ENCODE assay signal across 11 mouse cellular contexts in the genomic region with DNA sequence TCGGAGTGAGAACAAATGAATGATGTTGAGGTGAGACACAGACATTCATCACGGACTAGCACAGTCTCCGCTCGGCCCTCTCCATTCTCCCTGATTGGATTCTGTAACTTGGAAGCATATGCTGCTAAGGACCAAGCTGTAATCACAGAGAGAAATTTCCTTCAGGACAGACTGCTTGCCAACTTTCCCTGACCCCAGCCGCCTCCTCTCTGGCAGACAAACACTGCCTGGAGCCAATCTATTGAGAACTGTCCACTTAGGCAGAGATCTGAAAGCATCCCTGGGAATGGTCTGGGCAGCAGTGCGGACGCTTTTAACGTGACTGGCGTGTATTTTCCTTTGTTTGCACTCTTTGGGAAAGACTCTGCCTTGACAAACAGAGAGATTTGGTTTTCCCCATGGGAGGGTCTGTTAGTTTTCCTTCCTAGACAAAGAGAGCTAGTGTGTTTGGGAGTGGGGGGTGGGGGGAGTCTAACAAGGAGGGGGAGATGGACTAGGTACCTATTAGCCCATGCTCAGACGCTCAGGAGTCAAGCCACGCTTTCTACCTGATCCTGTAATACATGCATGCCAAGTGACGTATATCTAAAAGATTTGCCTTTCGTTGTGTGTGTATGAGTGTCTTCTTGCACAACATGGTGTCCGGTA. TPM values are rescaled to one million over a fixed set of nuclear protein-coding genes. Genes with fewer than 3 reads are reported as not detected.
DNase-seq lines count a peak whose midpoint lies in the region; ATAC-seq and TF ChIP-seq lines count a peak whose summit lies in the region.
"Had no signal": no experiment of that assay in that cellular context is flagged by ENCODE, and none has a peak within 500 bp of the region (broad histone marks: within the 10 kb centered on the region; RNA-seq: fewer than 3 reads in every experiment).

No protein-coding gene starts in this region.

- no peaks in the 10 kb centered on the region for H3K36me3 ChIP-seq in forebrain, embryonic 11.5 days (ENCODE audit: control insufficient read depth, insufficient read depth, low read length)
- H3K36me3 ChIP-seq in intestine, embryonic 15.5 days: no peaks in the 10 kb centered on the region
- H3K36me3 ChIP-seq in neural tube, embryonic 13.5 days: no peaks in the 10 kb centered on the region
- H3K36me3 ChIP-seq: limb, embryonic 15.5 days had no signal

- no peaks in the 10 kb centered on the region for H3K27me3 ChIP-seq in forebrain, embryonic 11.5 days (ENCODE audit: control insufficient read depth, insufficient read depth, low read length)
- no peaks in the 10 kb centered on the region for H3K27me3 ChIP-seq in intestine, embryonic 15.5 days (replicated peaks)
- no peaks in the 10 kb centered on the region for H3K27me3 ChIP-seq in neural tube, embryonic 13.5 days

- no peak for TF ChIP-seq CTCF in left cerebral cortex, adult 2 months (IDR thresholded peaks at IDR 0.05)

- H3K9me3 ChIP-seq in forebrain, embryonic 11.5 days (ENCODE audit: control insufficient read depth, low read length): no peaks in the 10 kb centered on the region
- no peaks in the 10 kb centered on the region for H3K9me3 ChIP-seq in intestine, embryonic 15.5 days
- no peaks in the 10 kb centered on the region for H3K9me3 ChIP-seq in neural tube, embryonic 13.5 days
- H3K9me3 ChIP-seq: limb, embryonic 15.5 days had no signal

- intact Hi-C loops in left cerebral cortex, postnatal 4 days (cut with DNase I): no loop called here
- intact Hi-C loops in left cerebral cortex, adult 2 months (cut with DNase I): no loop called here

- no peak overlapping the region for H3K27ac ChIP-seq in left cerebral cortex, adult 2 months
- no peak overlapping the region for H3K27ac ChIP-seq in forebrain, embryonic 11.5 days (ENCODE audit: low read depth, low read length)
- no peak overlapping the region for H3K27ac ChIP-seq in intestine, embryonic 15.5 days
- peak overlapping the region; percentile 80 for H3K27ac ChIP-seq in neural tube, embryonic 13.5 days (replicated peaks)
- H3K27ac ChIP-seq: limb, embryonic 15.5 days had no signal

- no peak overlapping the region for H3K4me3 ChIP-seq in left cerebral cortex, adult 2 months
- H3K4me3 ChIP-seq in forebrain, embryonic 11.5 days (ENCODE audit: low read depth, low read length): no peak overlapping the region
- no peak overlapping the region for H3K4me3 ChIP-seq in intestine, embryonic 15.5 days (replicated peaks)
- H3K4me3 ChIP-seq in neural tube, embryonic 13.5 days: no peak overlapping the region
- H3K4me3 ChIP-seq: limb, embryonic 15.5 days had no signal

- ATAC-seq in forebrain, embryonic 11.5 days (replicated peaks; ENCODE audit: low FRiP score): peak; percentile 39; the same call in 1 of the 2 replicates
- peak; percentile 39; the same call in 1 of the 2 replicates for ATAC-seq in intestine, embryonic 15.5 days
- ATAC-seq in neural tube, embryonic 13.5 days (ENCODE audit: low read depth): peak; percentile 71
- ATAC-seq: Patski had no signal

- DNase-seq in left cerebral cortex, postnatal 4 days: peak; percentile 57
- DNase-seq in left cerebral cortex, adult 2 months (ENCODE audit: extremely low spot score in 1 of 2, low spot score in 2 of 2): no peak
- DNase-seq in forebrain, embryonic 11.5 days (ENCODE audit: low spot score): no peak
- no peak for DNase-seq in frontal cortex, adult 2 months (ENCODE audit: extremely low spot score in 1 of 2, low spot score in 1 of 2)
- DNase-seq in right cerebral cortex, adult 2 months (ENCODE audit: low spot score in 2 of 2): no peak
- no peak for DNase-seq in adrenal gland, postnatal 25 days
- DNase-seq: cerebellum, adult 11-12 months had no signal

- H3K9ac ChIP-seq in forebrain, embryonic 11.5 days (ENCODE audit: low read length): no peak overlapping the region
- H3K9ac ChIP-seq in intestine, embryonic 15.5 days: no peak overlapping the region
- peak overlapping the region; percentile 4; the same call in 1 of the 2 replicates for H3K9ac ChIP-seq in neural tube, embryonic 13.5 days
- H3K9ac ChIP-seq: limb, embryonic 15.5 days had no signal

- 48% methylated on average over 14 of the region's 14 CpGs for WGBS in forebrain, embryonic 11.5 days
- WGBS in intestine, embryonic 15.5 days: 45% methylated on average over 14 of the region's 14 CpGs
- WGBS in neural tube, embryonic 13.5 days: 38% methylated on average over 14 of the region's 14 CpGs

- H3K4me2 ChIP-seq in forebrain, embryonic 11.5 days (ENCODE audit: low read depth, low read length, severe bottlenecking): no peak overlapping the region
- H3K4me2 ChIP-seq in intestine, embryonic 15.5 days (replicated peaks): no peak overlapping the region
- peak overlapping the region; percentile 9; the same call in 1 of the 2 replicates for H3K4me2 ChIP-seq in neural tube, embryonic 13.5 days
- H3K4me2 ChIP-seq: limb, embryonic 15.5 days had no signal

- peaks cover 5% of the 10 kb centered on the region for H3K4me1 ChIP-seq in forebrain, embryonic 11.5 days (replicated peaks; ENCODE audit: control insufficient read depth, insufficient read depth, low read length)
- H3K4me1 ChIP-seq in intestine, embryonic 15.5 days (replicated peaks): no peaks in the 10 kb centered on the region
- peaks cover 70% of the 10 kb centered on the region for H3K4me1 ChIP-seq in neural tube, embryonic 13.5 days (replicated peaks)

RNA-seq across cellular contexts. Expression of a gene that starts 25.7 kb away (rescaled TPM):
- 100 to 1,000 TPM; 100 to 127 TPM for total RNA-seq in left cerebral cortex, postnatal 4 days (2021)
- total RNA-seq in left cerebral cortex, adult 2 months (2021): 10 to 100 TPM; 30.8 to 32.8 TPM
- polyA plus RNA-seq in forebrain, embryonic 11.5 days (2014; fragmentation: Nextera tagmentation; extraction: Ambion mirVana): 6.2 and 8.1 TPM in 2 replicates
- 2.6 and 2.8 TPM in 2 replicates for polyA plus RNA-seq in intestine, embryonic 15.5 days (2015; fragmentation: Nextera tagmentation; extraction: Ambion mirVana)
- 72.6 TPM in 2 replicates for polyA plus RNA-seq in neural tube, embryonic 13.5 days (2015; fragmentation: Nextera tagmentation; extraction: Ambion mirVana)
- 28.9 and 30.2 TPM in 2 replicates for polyA plus RNA-seq in frontal cortex, adult 2 months (2012; rRNA removed)
- total RNA-seq in adrenal gland, postnatal 25 days (2021): 0.58 TPM in 1 of 2 replicates, not detected in the other
- polyA plus RNA-seq: Patski had no signal
